Mouse (Mus musculus): ENCODE data around the gene Anxa2. TPM values are rescaled to one million over a fixed set of nuclear protein-coding genes. Genes with fewer than 3 reads are reported as not detected.

The Anxa2 gene
- polyA plus RNA-seq, 1 experiment: 791 TPM

DNA sequence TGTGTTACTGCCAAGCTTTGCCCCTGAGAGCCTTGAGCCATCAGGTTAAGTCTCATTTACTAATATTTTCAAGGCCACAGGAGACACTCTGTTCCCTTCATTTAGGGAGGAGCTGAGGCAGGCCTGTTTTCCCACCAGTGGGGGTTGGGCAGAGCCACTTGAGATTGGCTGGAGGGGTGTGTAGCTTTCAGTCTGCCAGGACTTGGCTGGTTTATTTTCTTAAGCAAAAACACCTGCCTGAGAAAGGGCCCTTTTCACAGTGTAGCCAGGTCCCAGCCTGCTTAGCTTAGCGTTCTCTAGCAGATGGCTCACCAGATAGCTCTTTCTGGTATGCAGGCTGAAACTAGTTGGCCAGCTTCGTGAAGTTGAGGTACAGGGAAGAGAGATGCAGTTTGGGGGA, 5.6 kb downstream of the Anxa2 start:
- TF ChIP-seq CTCF (IDR thresholded peaks at IDR 0.05; ENCODE audit: extremely low read depth, insufficient read length, insufficient replicate concordance, low read depth, low read length) (no peak), POLR2A (IDR thresholded peaks at IDR 0.05; ENCODE audit: low read depth, low read length) (no peak)
- peaks cover 25% of the 10 kb centered on the region for H3K36me3 ChIP-seq (ENCODE audit: control insufficient read depth, insufficient read depth, low read length)
- peak overlapping the region; percentile 9; the same call in 1 of the 2 replicates for H3K4me3 ChIP-seq (ENCODE audit: low read depth, low read length)
- H3K4me1 ChIP-seq (ENCODE audit: control insufficient read depth, insufficient read depth, insufficient read length, low read length): peaks cover 39% of the 10 kb centered on the region
- WGBS: 7% methylated on average over 2 of the region's 2 CpGs
- peak overlapping the region; percentile 95 for H3K27ac ChIP-seq (ENCODE audit: insufficient read depth, low read depth, low read length)
- no peaks in the 10 kb centered on the region for H3K27me3 ChIP-seq (ENCODE audit: control insufficient read depth, insufficient read depth, low read length)

DNA sequence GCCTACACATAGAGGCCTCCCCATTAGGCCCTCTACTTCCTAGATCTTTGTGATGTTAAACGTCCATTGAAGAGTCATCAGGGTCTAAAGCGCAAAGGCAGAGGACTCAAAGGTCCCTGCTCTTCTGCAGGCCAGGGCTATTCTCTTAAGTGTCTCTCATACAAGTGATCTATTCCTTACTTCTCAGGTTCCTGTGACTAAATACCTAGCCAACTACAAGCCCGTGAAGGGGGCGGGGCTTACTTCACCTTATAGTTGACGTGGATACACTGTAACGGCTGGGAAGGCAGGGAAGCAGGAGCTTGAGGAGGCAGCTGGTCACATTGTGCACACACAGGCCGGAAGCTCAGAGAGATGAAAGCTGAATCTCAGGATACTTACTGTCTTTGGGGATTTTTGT, 6.5 kb downstream of the Anxa2 start:
- Histone ChIP-seq H3K4me1 (ENCODE audit: control insufficient read depth, insufficient read depth, insufficient read length, low read length) (peaks cover 39% of the 10 kb centered on the region), H3K4me3 (ENCODE audit: low read depth, low read length) (no peak overlapping the region)

DNA sequence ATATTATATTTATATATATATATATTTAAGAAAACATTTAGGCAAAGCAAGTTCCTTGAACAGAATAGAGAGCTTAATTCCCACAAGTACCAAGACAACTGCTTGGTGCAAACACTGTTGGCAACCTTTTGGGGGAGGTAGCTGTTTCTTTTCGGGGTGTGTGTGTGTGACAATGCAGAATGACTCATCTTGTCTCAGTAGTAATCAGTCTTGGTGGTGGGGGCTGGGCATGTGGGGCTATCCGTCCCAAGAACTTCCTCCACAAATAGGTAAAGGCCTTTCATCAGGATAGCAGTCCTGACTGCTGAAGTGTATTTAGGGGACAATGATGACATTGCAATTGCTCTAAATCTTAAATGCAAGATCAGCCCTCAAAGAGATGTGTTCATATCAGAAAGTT, 9.6 kb downstream of the Anxa2 start:
- no peak overlapping the region for H3K4me3 ChIP-seq (ENCODE audit: low read depth, low read length)
- 52% methylated on average over 2 of the region's 2 CpGs for WGBS
- TF ChIP-seq POLR2A (IDR thresholded peaks at IDR 0.05; ENCODE audit: low read depth, low read length): no peak
- no peak for TF ChIP-seq CTCF (IDR thresholded peaks at IDR 0.05; ENCODE audit: extremely low read depth, insufficient read length, insufficient replicate concordance, low read depth, low read length)
- H3K27me3 ChIP-seq (ENCODE audit: control insufficient read depth, insufficient read depth, low read length): no peaks in the 10 kb centered on the region
- peaks cover 48% of the 10 kb centered on the region for H3K36me3 ChIP-seq (ENCODE audit: control insufficient read depth, insufficient read depth, low read length)
- peaks cover 47% of the 10 kb centered on the region for H3K4me1 ChIP-seq (ENCODE audit: control insufficient read depth, insufficient read depth, insufficient read length, low read length)
- H3K27ac ChIP-seq (ENCODE audit: insufficient read depth, low read depth, low read length): no peak overlapping the region

More for the DNA sequence above, 6.5 kb downstream of the Anxa2 start:
- WGBS: 61% methylated on average over 7 of the region's 7 CpGs
- Histone ChIP-seq H3K27me3 (ENCODE audit: control insufficient read depth, insufficient read depth, low read length) (no peaks in the 10 kb centered on the region), H3K27ac (ENCODE audit: insufficient read depth, low read depth, low read length) (peak overlapping the region; percentile 95), H3K36me3 (ENCODE audit: control insufficient read depth, insufficient read depth, low read length) (peaks cover 31% of the 10 kb centered on the region)
- TF ChIP-seq CTCF (IDR thresholded peaks at IDR 0.05; ENCODE audit: extremely low read depth, insufficient read length, insufficient replicate concordance, low read depth, low read length) (no peak), POLR2A (IDR thresholded peaks at IDR 0.05; ENCODE audit: low read depth, low read length) (no peak)

DNA sequence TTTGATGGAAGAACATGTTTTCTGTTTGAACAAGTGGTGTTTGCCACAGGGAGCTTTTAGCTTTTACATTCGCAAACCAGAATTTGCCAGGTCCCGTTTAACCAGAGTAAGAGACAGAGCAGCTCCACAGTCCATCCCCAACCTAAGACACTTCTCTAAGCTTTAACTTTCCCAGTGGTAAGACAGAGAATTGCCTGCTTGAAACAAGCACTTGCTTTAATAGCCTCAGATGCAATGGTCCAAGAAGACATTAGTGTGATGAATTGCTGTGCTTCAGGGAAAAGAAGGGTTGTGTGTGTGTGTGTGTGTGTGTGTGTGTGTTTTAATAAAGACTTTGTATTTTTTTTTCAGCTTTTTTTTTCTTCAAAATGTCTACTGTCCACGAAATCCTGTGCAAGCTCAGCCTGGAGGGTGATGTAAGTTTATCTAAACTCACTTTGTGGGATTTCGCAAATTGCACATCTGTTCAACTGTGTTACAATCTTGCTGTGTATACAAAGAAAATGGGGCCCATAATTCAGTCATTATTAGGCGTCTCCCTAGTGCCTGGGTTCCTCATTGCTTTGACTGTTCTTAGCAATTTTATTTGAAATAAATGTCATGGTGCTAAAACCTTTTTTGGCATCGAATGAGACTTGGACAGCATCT, 10.8 kb downstream of the Anxa2 start:
- 81% methylated on average over 6 of the region's 6 CpGs for WGBS
- TF ChIP-seq CTCF (IDR thresholded peaks at IDR 0.05; ENCODE audit: extremely low read depth, insufficient read length, insufficient replicate concordance, low read depth, low read length): no peak
- Histone ChIP-seq H3K4me1 (ENCODE audit: control insufficient read depth, insufficient read depth, insufficient read length, low read length) (peaks cover 47% of the 10 kb centered on the region), H3K27ac (ENCODE audit: insufficient read depth, low read depth, low read length) (no peak overlapping the region), H3K36me3 (ENCODE audit: control insufficient read depth, insufficient read depth, low read length) (peaks cover 55% of the 10 kb centered on the region), H3K27me3 (ENCODE audit: control insufficient read depth, insufficient read depth, low read length) (no peaks in the 10 kb centered on the region), H3K4me3 (ENCODE audit: low read depth, low read length) (no peak overlapping the region)

GRCm38 (mm10) chr9:69466098-69466497, 12.7 kb downstream of the Anxa2 start:
- no peak for TF ChIP-seq POLR2A (IDR thresholded peaks at IDR 0.05; ENCODE audit: low read depth, low read length)
- TF ChIP-seq CTCF (IDR thresholded peaks at IDR 0.05; ENCODE audit: extremely low read depth, insufficient read length, insufficient replicate concordance, low read depth, low read length): no peak
- WGBS: 36% methylated on average over 4 of the region's 4 CpGs
- Histone ChIP-seq H3K27ac (ENCODE audit: insufficient read depth, low read depth, low read length) (peak overlapping the region; percentile 65), H3K4me1 (ENCODE audit: control insufficient read depth, insufficient read depth, insufficient read length, low read length) (peaks cover 46% of the 10 kb centered on the region), H3K4me3 (ENCODE audit: low read depth, low read length) (no peak overlapping the region), H3K36me3 (ENCODE audit: control insufficient read depth, insufficient read depth, low read length) (peaks cover 64% of the 10 kb centered on the region), H3K27me3 (ENCODE audit: control insufficient read depth, insufficient read depth, low read length) (no peaks in the 10 kb centered on the region)

DNA sequence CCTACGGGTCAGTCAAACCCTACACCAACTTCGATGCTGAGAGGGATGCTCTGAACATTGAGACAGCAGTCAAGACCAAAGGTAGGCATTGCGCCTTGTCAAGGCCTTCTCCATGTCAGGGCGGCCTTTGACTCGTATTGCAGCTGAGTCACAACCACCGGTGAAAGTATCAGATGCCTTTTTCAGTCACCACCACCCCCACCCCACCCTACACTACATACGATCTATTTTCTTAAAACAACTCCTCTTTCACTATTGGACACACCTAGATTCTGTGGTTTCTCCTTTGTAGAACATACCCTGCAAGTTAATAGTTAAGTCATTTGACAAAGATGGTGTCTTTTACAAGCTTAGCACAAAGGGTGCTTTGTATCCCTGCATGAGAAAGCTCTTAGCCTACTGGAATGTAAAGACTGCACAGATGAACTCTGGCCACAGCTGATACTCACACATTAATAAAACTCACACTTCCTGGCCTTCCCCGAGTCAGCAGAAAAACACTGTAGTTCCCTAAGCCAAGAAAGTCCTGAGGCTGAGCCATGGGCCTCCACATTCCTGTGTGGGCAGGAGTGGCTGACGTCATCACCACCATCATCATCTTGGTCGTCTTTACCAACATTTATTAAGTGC, 14.0 kb downstream of the Anxa2 start:
- 18% methylated on average over 10 of the region's 10 CpGs for WGBS
- Histone ChIP-seq H3K36me3 (ENCODE audit: control insufficient read depth, insufficient read depth, low read length) (peaks cover 69% of the 10 kb centered on the region), H3K27ac (ENCODE audit: insufficient read depth, low read depth, low read length) (peak overlapping the region; percentile 65), H3K4me1 (ENCODE audit: control insufficient read depth, insufficient read depth, insufficient read length, low read length) (peaks cover 46% of the 10 kb centered on the region; the same call in 1 of the 2 replicates), H3K4me3 (ENCODE audit: low read depth, low read length) (no peak overlapping the region), H3K27me3 (ENCODE audit: control insufficient read depth, insufficient read depth, low read length) (no peaks in the 10 kb centered on the region)
- TF ChIP-seq POLR2A (IDR thresholded peaks at IDR 0.05; ENCODE audit: low read depth, low read length): no peak
- TF ChIP-seq CTCF (IDR thresholded peaks at IDR 0.05; ENCODE audit: extremely low read depth, insufficient read length, insufficient replicate concordance, low read depth, low read length): no peak

- no peaks in the 10 kb centered on the region for H3K27me3 ChIP-seq (ENCODE audit: control insufficient read depth, insufficient read depth, low read length)
- WGBS: 11% methylated on average over 9 of the region's 9 CpGs
- TF ChIP-seq POLR2A (IDR thresholded peaks at IDR 0.05; ENCODE audit: low read depth, low read length) (no peak), CTCF (IDR thresholded peaks at IDR 0.05; ENCODE audit: extremely low read depth, insufficient read length, insufficient replicate concordance, low read depth, low read length) (no peak)
- peaks cover 39% of the 10 kb centered on the region; the same call in 1 of the 2 replicates for H3K4me1 ChIP-seq (ENCODE audit: control insufficient read depth, insufficient read depth, insufficient read length, low read length)
- no peak overlapping the region for H3K4me3 ChIP-seq (ENCODE audit: low read depth, low read length)
- H3K36me3 ChIP-seq (ENCODE audit: control insufficient read depth, insufficient read depth, low read length): peaks cover 78% of the 10 kb centered on the region
- peak overlapping the region; percentile 42 for H3K27ac ChIP-seq (ENCODE audit: insufficient read depth, low read depth, low read length)
Observed at GRCm38 (mm10) chr9:69468991-69469390, 15.6 kb downstream of the Anxa2 start.

Measured in small intestine, adult 2 months (tissue).